Mouse (Mus musculus) cerebellum, adult 8-10 months (tissue): ENCODE measurements around the gene Dph1.

Source experiments
- DNase-seq: peaks from one replicate; pipeline ENCODE4 v3.0.0; 2022

Dph1 gene

GRCm38 (mm10) chr11:75190905-75191441, at the start of gene Dph1:
Dph1 (minus strand) TSS chr11:75191241.
- DNase-seq: no peak

DNA sequence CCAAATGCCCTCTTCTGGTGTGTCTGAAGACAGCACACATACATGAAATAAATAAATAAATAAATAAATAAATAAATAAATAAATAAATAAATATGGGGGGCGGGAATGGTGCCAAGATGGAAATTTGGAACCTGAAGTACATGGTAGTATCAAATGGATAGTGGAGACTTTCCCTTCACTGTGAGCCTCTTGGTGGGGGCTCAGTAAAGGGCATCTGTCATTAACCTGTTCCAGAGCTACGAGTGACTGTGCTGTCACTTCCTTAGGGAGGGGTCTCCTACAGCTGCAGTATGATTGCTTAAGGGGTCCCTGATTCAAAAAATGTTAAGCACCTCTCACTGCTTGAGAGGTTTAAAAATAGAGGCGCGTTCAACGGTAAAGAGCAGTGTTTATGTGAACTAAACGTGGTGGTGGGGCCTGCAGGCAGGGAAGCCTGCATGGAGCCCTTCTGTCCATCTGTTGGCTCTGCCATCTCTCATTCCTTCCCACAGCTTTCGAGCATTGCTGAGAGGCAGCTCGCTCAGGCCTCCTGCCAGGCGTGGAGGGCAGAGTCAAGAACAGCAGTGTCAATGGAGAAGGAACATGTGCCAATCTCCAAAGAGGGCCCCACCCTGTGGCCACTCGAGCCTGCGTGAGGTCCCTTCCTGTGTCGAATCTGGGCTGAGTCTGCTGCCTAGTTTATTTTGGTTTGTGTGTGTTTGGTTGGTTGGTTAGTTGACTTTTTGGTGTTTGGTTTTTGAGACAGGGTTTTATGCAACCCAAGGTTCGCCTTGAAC, 49.3 kb upstream of the Dph1 start:
- DNase-seq: peak; percentile 88

GRCm38 (mm10) chr11:75234745-75235144, 43.7 kb upstream of the Dph1 start:
- DNase-seq: no peak

DNA sequence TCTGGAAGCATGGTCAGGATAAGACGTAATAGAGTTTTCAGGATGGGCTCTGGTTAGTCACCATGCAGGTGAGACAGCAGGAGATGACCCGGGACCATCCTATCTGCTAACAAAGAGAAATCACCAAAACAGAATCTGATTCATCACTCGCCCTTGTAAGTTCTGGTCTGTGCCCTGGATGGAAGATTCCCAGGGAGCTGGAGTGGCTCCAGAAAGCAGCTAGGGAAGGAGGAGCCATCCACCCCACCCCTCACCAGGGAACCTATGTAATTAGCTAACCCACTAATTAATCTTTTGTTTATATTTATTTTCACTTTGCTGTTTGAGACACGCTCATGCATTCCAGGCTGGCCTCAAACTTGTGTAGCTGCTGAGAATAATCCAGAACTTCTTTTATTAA, 41.4 kb upstream of the Dph1 start:
- no peak for DNase-seq

DNA sequence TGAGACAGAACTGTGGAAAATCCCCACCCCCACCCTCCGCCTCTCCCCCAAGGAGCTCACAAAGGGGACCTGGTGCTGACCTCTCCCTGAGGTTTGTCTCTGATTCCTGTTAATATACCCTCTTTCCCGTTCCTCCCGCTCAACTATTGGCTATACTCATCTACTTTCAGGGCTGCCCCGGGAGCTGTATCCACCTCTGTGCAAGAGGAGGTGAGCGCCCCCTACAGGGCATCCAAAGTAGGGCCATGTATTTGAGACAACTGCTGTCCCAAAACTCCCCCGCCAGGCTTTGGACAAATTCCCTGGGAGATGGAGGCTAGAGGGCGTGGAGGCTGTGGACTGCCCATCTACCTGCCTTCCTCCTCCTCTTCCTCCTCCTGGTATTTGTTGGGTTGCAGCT, 40.7 kb upstream of the Dph1 start:
- peak; percentile 76 for DNase-seq

- DNase-seq: no peak
Measured at GRCm38 (mm10) chr11:75230272-75230760, 39.3 kb upstream of the Dph1 start.

DNA sequence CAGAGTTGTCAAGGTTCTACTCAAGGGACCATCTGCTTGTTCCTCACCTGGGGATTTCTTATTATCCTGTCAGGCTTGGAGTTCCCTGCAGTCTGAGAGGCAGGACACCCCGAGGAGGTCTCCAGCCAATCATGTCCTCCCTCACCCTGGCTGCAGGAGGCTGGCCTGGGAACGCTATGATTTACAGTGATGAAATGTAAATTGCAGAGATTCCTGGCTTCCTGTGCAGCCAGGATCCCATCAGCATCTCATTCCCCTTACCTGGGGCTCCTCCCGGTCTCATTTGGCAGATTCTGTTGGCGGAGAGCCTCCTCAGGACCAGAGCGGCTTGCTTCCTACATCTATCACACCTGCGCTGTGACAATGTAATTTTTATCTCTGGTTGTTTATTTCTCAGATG, 38.2 kb upstream of the Dph1 start:
- no peak for DNase-seq

DNA sequence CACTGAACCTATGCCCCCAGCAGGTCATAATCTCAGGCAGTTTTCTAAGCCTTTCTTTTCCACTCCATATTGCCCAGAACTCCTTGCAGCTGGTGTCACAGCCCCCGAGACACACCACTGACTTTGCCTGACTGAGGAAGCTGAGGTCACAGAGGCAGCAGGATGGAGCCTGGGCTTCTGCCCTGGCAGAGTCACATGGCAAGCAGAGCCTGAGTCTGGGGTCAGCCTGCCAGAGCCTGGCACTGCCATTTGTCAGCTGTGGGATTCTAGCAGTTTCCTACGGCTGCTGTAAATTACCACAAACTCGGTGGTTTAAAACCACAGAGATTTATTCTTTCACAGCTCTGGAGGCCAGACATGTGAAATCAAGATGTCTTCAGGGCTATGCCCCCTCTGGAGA, 36.6 kb upstream of the Dph1 start:
- DNase-seq: no peak

GRCm38 (mm10) chr11:75224835-75225234, 33.8 kb upstream of the Dph1 start:
- DNase-seq: no peak

DNA sequence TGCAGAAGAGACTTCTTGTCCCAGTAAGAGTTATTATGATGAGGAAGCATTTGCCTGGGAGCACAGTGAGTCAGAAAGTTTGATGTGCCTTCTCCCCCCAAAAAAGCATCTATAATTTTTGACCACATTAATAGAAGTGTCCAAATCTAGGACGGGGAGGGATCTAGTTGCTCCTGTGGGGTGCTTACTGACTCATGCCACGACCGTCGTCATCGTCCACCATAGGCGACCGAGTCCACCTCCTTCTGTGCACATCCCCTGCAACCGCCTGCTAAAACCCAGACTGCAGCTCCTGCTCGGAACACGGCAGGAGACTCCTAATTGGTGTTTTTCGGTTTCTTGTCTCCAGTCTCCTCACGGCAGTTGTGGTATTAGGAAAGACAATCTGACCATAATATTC, 33.0 kb upstream of the Dph1 start:
- DNase-seq: no peak

DNA sequence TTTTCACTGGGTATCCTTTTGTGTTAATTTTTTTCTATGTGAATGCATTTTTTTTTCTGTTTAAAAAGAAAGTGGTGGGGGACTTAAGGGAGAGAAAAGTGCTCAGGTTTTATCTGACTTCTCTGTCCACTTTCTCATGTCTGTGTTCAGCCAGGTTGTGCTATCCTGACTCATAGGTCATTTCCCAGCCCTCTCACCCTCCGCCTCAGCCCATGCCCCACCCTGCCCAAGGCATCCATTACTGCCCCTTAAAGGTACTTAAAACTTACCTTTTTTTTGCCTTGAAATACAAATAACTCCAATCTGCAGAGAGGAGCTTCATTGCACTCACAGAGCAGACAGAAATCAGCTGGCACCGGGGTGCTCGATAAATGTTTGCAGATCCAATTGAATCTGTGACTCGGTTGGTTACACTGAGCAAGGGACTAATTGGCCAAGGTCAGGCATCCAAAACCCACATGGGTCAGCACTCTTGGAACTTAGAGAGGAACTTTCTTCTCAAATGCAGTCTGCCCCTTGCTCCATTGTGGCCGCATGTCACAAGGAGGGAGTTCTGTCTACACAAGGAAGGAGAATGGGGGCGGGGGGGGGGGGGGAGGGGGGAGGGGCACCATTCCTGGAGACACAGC, 29.6 kb upstream of the Dph1 start:
- DNase-seq: no peak

GRCm38 (mm10) chr11:75220115-75220514, 29.1 kb upstream of the Dph1 start:
- no peak for DNase-seq

- no peak for DNase-seq
Measured at GRCm38 (mm10) chr11:75214081-75214950, 23.3 kb upstream of the Dph1 start.

GRCm38 (mm10) chr11:75213372-75214080, 22.5 kb upstream of the Dph1 start:
- DNase-seq: peak; percentile 68

DNA sequence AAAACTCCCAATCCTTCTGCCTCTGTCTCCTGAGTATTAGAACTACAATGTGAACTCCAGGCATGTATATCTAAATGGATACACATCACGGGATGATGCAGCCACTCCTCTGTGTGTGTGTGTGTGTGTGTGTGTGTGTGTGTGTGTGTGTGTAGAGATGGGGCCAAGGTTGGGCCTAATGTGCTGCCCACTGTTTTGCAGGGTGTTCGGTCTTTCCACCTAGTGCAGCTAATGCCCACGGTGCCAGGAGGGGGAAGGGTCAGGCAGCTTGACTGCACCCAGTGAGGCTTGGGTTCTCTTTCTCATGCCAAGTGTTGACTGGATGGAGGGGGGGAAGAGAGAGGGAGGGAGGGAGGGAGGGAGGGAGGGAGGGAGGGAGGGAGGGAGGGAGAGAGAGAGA, 21.8 kb upstream of the Dph1 start:
- peak; percentile 33 for DNase-seq

GRCm38 (mm10) chr11:75212031-75212667, 21.1 kb upstream of the Dph1 start:
- peak; percentile 54 for DNase-seq

GRCm38 (mm10) chr11:75210755-75211154, 19.7 kb upstream of the Dph1 start:
- peak; percentile 24 for DNase-seq

DNA sequence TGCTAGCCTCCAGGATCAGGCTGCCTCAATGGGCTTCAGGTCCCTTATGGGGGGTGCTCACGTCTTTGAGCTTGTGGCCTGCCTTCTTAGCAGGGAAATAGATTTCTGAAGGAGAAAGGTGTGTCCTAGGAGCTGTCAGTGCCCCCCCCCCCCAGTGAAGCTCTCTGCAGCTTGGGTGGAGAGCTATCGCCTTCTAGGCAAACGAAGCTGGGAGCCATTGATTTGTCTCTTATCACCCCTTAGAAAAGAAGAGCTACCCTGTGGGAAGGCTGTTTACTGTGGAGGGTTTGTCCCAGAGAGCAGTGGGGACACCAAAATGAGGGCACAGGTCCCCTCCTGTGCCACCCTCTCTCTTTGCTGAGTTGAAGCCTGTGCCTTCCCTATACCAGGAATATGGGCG, 19.1 kb upstream of the Dph1 start:
- no peak for DNase-seq

GRCm38 (mm10) chr11:75209363-75209762, 18.3 kb upstream of the Dph1 start:
- DNase-seq: no peak

GRCm38 (mm10) chr11:75206347-75206746, 15.3 kb upstream of the Dph1 start:
- DNase-seq: no peak

DNA sequence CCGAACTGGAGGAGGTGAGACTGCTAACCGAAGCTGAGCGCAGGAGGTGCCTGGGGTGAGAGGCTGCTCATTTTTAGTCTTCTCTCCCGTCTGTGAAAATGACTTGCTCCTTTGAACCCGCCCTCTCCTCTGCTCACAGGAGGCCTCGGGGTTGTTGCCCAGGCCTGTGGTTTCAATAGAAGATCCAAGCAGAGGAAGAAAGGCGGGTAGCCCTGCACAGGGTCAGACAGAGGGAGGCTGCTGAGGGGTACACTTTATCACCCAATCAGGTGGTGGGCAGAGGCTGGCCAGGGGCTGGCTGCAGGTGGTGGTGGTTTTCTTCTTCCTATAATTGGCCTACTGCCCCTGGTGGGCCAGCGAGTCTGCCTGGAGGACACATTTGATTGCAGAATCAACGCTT, 13.4 kb upstream of the Dph1 start:
- DNase-seq: no peak

- DNase-seq: no peak
Measured at GRCm38 (mm10) chr11:75203926-75204325, 12.9 kb upstream of the Dph1 start.
